Mouse (Mus musculus) liver (tissue): Measurements from ENCODE around the gene Dcp1b.
A peak's percentile ranks its signal among the peaks of the same experiment; 100 is the strongest.

Source experiments
- DNase-seq: peaks from one replicate; pipeline ENCODE4 v3.0.0-alpha.2; 2020; ENCODE audit warnings: mixed read lengths

Gene Dcp1b

DNA sequence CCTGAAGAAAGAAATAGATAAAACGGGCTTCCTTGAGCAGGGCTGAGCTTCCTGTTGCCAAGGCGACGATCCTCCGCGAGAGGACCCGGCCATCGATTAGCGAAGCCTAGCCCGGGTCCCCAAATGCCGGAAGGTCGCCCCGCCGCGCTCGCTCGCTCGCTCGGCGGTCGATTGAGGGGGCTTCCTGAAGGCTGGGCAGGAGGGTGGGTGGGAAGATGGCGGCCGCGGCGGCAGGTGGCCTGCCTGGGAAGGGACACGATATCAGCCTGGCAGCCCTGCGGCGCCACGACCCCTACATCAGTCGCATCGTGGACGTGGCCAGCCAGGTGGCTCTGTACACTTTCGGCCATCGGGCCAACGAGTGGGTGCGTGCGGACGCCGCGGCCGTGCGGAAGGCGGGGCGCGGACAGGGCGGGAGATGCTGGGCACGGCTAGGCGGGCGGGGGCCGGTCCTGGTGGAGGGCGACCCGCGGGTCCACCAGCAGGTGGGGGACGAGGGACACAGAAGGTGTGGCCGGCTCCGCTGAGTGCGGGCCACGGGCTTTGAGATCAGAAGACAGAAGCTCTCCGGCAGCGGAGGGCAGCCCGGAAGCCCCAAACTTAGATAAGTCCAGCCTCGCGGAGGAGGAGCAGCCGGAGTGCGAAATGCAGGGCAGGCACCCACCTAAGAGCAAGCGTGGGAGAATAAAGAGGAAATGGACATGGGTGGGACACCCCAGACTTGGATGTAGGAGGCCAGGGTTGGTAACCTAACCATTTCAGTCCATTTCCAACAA, at the start of gene Dcp1b:
Gene Dcp1b, plus strand, starts transcription at position 176 of the 776 bp plus-strand sequence.
- DNase-seq, result peak; percentile 90

DNA sequence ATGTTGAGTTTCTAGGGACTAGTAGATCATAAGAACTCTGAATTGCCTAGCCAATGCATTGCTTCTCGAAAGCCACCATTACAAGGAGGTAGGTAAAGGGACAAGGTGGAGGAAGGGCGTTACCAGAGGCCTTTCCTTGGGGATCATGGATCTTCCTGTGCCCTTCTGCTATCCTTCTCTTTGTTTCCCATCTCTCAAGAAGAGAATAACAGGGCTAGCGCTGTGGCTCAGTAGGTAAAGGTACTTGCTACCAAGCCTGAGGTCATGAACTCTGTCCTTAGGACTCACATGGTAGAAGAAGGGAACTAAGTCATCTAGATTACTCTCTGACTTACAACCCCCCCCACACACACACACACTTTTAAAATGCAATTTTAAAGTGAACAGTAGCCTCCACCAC, 48.1 kb upstream of the Dcp1b start:
- no peak for DNase-seq

DNA sequence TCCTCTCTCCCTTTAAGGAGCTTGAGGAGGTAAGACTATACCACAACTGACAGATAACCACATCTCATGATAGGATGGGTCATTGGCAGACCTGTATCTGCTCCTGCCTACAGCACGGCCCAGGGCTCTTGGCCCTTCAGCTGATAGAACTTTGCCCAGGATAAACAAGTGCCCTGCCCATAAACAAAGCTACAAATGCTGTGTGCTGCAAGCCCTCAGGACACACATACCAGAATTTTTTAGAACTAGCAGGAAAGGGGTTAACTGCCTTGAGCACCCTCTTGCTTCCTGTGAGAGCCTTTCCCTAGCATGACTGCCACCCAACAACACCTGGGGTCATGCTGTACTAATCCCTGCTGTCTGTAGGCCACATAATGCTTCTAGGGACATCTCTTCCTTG, 47.0 kb upstream of the Dcp1b start:
- DNase-seq, result no peak

DNA sequence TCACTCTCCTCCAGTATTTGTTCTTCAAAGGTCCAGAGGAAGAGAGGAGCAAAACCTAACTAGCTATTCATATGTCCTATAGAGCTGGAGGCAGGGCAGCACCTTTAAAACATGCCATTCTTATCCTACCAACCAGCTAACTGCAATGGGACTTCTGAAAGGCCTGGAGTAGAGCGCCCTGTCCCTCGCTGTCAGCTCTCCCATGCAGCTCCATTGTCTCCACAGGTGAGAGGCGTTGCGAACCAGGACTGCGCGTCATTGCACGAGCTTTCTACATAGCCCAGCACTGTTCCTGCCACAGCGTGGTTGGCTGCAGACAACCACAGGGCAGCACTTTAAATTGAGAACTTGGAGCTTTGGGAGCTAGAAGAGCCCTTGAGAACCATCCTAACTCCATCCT, 46.5 kb upstream of the Dcp1b start:
- no peak for DNase-seq

DNA sequence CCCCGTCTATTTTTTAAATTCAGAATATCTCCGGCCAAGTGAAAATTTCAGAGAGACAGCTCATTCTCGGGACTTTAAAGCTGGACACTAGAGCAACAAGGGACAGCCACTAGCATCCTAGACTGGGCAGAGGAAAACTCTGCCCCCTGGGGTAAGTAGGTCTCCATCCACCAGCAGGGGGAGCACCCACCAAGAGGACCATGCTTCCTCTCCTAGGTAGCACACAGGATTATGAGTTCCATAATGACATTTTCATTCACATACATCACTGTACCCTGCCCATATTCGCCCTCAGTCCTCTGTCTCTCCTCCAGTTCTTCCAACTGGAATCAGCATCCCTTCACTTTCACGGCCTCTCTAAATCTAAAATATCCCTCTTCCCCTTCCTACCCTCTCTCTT, 45.4 kb upstream of the Dcp1b start:
- DNase-seq, result peak; percentile 57

DNA sequence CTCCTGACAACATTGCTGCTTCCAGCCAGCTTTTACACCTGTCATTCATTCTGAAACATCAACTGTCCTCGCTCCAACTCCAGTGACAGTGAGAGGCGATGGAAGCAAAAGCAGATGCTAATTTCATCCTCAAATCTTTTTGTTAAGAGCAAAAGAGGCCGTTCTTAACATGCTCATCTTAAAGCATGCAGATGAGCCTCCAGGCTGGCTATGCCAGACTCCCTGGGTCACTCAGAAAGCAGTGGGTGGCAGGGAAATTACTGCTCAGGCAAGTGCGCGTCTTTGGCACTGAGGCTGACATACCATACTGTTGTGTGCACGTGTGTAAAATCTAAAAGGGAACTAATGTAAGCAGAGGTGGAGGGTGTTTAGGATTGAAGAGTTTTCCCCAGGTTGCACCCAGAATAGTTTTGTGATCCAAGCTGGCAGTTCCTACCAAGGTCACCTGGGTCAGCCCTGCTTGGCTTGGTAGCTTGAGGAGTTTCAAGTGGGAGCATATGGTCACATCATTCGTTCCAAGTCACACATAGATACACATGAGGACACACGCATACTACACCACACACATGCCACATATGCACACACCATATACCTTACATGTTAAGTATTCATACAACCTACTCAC, 42.8 kb upstream of the Dcp1b start:
- DNase-seq, result no peak

DNA sequence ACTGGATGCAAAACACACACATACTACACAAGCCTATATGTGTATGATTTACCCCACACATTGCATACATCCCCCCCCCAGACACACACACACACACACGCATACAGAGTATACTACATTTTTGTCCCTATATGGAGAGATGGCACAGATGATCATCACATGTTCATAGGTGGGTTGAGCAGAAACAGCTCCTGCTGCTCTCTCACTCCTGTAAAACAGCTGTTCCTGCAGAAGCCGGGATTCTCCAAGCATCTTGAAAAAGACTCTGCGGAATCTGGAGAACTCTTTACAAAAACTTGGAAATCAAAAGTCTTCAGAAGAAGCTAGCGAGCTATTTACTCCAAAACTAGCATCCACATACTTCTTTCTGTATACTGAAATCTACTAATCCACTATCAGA, 42.2 kb upstream of the Dcp1b start:
- no peak for DNase-seq

DNA sequence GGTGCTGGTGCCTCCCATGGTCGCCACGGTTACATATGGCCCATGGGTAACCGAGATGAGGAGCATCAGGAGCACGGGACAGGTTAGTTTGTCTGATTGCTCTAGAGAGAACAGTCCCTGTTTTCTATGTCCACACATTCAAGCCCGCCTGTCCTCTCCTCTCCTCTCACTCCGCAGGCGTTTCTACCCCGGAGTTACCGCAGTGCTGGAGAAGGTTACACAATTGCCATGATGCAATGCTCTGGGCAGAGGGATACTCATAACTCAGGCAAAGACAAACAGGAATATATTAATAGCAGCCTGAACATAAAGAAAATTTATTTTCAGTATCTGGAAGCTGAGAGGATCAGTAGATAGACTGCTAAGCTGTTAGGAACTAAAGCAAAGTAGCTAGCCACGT, 37.3 kb upstream of the Dcp1b start:
- DNase-seq, result no peak

DNA sequence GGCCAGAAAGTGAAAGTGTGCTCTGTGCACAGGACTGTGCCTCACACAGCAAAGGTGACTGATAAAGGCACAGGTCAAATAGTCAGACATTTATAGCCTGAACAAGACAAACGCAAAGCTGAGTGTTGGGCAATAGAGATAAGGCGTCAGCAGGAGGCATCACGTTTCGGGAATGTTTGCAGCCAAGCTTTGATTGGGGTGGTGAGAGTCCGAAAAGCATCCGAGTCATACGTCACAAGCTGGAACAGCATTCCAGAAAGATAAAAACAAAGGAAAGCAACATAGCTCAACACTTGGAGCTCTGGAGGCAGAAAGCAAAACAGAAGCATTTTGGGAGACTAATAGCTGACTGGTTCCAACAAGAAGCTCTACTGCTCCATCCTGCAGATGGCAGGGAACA, 35.5 kb upstream of the Dcp1b start:
- no peak for DNase-seq

DNA sequence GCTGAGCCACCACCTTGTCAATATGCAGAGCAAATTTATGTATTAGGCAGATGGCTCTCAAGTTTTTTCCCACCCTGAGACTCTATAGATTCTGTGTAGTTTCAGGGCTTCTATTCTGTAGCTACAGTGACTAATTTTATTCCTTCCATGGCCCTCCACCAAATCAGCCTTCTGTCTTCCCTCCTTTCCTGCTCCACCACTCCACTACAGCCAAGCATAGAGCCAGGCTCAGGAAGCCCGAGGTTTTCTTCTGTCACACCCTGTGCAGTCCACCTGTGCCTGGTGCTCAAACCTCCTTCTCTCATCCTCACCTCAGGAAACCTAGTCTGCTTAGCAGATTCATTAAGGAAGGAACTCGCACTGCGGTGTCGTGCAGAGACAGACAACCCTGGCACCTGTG, 29.9 kb upstream of the Dcp1b start:
- no peak for DNase-seq

DNA sequence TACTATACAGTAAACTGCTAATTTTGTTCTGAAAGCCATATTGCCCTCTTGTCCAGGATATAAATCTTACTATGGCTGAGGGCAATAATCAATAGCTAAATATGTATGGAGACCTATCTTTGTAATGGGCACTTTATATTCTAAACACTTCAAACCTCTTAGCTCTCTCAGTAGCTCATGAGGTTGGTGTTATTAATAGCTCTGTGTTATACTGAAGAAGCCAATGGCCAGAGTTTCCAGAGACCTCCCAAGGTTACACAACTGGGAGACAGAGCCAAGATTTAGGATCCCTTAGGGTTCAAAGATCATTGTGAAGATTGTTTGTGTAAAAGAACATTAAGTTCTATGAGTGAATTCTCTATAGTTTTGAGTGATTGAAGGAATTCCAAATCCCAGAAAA, 9.4 kb upstream of the Dcp1b start:
- DNase-seq, result no peak

DNA sequence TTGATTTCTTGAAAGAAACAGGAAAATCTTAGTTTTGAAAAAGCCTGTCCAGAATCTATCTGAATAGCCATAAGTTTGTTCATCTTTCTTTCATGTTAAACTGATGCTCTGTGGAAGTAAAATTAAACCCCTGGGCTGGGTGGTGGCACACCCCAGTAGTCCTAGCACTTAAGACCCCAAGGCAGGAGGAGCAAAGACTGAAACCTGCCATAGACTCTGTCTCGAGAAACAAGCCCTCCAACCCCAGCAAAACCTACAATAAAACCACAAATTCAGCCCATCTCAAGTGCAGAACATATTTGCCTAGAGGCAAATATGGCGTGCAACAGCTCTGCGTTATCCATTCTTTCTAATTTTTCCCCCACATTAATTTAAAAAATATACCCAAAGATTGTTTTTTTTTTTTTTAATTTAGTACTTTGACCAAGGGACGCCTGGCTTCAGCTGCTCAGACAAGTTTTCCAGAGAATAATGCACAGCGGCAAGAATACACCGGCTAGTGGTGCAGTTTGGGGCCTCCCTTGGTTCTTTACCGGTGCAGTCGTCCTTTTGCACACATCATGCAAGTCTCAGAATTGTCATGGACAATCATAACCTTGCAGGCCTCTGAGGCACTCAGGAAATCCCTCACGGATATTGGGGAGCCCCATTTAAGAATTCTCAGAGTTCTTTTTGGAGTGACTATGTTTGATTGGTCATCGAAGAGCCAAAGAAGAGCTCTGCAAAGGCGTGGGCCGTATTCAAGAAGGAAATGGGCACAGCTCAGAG, 562 bp upstream of the Dcp1b start:
- no peak for DNase-seq

DNA sequence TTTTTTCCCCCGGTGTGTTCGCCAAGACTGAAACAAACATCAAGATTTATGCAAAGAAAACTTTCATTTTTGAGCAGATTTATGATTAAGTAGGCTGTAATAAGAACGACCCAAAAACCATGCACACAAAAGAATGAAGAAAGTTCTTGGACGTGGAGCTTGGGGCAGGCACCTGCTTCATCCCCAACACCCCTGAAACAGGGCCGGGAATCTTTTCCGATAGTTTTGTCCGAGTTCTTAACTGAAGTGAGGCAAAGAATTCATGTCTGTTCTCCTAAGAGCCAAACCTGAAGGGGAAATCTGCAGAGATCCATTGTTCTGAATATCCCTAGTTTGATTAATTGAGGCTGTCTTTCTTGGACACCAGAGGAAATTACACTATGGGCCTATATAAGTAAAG, 1.1 kb downstream of the Dcp1b start:
- no peak for DNase-seq

DNA sequence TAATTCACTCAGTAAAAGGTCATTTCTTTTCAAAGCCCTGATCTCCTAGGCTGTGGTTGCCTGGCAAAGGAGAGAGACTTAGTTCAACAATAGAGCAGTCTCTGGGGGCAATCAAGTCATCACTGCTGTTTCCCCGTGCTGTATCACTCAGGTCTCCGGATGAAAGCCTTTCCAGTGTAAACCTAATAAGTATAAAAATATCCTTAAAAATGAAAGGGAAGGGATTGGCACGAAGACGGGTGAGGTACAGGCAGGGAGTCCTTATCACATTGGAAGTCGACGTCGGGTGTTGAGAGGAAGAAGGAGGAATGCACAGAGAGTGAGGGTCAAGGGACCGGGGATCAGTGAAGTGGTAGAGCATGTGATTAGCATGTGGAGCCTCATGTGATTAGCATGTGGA, 2.0 kb downstream of the Dcp1b start:
- DNase-seq, result no peak

DNA sequence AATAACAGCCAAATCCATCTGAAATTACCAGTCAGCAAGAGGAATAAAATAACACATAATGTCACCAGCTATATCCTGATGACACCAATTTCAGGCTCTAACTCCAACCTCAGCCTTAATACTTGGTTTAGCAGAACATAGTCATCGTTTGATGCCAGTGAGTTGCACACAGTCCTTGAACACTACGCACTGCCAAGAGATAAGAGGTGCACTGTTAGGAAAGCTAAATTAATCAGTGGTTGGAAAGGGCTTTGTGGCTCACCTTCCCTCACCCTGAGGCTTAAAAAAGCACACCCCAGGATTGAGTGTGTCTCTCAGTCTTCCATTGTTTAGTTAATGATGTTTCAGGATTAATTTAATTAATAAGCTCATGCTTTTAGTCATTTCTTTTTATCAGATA, 5.1 kb downstream of the Dcp1b start:
- DNase-seq, result no peak

DNA sequence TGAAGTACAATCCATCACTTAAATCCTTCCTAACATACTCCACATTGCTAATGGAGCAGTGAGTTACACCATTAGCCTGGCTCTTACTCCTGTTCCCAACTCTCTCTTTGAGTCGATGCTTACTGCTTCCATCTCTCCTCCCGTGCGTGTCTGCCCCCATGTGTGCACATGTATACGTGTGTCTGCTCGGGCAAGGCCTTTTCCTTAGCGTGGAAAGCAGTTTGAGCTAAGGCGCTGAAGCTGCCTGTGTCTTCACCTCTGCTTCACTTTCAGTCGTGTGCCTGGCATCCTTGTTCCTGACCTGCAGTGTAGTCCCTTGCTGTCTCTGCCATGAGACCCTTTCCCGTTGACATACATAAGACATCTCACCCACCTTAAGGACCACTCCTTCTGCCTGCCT, 7.2 kb downstream of the Dcp1b start:
- DNase-seq, result no peak

DNA sequence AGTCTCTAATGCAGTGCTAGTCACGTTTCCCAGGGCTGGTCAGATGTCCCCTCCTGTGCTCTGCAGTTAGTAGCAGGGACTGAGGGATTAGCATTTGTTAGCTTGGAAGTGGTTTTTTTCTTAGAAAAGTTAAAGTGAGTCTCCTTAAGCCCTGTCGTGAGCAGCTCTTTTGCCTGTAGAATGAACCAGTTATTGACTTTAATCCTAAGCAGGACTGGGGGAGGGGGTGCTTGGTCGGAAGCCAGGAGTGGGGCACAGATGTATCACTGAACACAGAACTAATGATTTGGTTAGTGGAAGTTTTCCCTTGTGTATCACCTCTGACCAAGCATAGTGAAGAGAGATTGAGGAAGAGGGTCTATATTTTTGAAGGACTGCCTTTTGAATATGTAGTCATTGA, 8.7 kb downstream of the Dcp1b start:
- no peak for DNase-seq

DNA sequence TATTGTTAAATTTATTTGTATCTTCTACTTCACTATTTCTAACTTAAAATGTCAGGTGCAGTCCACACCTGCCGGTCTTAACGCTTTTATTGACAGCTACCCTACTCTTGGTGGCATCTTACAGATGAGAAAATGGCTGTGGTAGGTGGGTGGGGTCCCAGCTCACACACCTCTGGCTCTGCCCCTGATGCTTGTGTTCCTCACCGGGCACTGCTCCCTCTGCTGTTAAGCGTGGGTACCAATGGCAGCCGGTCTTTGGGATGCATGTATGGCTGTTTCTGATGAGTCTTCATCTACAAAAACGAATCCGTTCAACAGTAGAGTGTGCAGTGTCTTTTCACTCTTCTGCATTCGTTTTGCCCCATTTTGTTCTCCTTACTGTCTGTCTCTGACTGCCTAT, 11.6 kb downstream of the Dcp1b start:
- DNase-seq, result peak; percentile 12

DNA sequence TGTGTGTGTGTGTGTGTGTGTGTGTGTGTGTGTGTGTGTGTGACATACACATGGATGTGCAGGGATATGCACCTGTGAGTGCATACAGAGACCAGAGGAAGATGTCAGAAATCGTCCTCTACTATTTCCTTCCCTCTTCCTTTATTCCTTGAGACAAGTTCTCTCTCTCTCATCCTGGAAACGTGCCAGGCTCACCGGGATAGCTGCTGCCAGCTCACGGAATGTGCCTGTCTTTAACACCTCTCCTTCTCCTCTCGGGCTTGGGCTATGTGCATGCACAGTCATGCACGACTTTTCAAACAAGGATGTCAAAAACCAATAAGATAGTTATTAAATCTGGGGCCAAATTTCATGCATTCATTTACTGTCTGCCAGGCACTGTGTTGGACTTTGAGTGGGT, 12.6 kb downstream of the Dcp1b start:
- DNase-seq, result no peak

DNA sequence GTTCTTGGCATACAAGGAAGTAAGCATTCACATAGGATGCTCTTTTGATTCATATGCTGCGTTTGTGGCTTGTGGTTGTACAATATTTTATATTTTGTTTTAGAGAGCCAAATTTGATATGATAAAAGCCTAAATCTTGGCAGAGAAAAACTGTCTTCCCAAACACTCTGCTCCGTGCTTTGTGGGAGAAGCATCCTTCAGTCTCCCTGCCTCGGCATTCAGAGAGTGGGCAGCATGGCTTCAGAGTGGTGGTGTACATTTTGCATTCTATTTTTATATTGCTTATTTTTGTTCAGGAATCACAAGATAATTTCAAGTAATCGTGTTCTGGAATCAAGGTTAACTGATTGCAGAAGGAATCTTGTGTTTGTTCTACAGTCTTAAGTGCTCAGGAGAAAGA, 16.4 kb downstream of the Dcp1b start:
- DNase-seq, result no peak

DNA sequence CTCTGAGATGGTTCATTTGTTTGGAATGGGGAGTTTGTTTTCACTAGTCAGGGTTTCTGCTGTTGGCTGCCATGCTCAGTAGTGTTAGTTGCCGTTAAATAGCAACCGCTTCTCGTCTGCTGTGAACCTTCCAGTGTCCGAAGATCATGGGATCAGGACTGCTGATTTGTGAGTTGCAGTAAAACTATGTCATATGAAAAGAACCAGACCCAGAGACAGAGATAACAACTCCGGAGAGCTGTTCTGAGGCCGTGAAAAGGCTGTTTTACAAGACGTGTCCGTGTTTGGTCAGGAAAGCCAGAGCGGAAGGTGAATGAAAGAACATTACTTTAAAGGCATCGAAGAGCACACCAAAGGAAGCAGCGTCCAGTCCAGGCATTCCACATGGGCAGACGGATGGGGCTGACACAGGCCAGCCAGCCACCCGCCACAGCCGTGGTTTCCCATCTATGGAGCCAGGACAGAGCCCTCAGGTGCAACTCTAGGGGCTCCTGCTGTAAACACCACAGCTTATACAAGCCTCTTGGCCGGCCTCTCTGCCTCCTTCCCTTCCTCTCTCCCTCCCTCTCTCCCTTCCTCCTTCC, 18.6 kb downstream of the Dcp1b start:
- DNase-seq, result no peak

DNA sequence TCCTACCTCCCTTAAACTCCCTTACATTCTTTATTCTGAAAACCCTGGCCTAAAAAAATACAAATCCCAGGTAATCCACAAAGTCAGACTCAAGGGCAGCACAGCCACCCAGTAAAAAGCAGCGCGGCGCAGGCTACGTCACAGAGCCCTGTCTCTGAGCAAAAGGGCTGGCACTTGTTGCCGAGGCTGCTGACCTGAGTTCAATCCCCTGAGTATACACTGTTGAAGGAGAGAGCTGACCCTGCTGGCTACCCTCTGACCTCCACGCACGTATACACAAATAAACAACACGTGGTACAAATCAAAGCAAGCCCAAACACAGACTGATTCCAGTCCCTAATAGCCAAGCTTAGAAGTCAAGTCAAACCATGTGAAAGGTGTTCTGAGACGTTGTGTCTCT, 19.1 kb downstream of the Dcp1b start:
- no peak for DNase-seq

DNA sequence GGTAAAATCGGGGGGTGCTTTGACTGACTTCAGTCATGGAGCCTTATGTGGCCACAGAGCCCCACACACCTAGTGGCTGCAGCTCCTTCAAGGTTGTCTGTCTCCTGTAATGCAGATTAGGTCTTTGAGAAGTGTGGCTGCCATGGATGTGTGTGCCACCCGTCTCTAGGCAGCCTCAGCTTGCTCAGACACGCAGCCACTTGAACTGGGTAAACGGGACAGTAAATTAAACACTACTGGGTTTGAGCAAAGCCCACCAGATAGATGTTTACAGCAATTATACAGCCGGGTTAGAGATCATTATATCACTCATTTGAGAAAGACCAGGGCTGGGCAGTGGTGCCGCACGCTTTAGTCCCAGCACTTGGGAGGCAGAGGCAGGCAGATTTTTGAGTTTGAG, 19.5 kb downstream of the Dcp1b start:
- DNase-seq, result no peak
